Mouse (Mus musculus) hindbrain, embryonic 11.5 days (tissue): ENCODE results near the gene Dnajb8. TPM values are rescaled to one million over a fixed set of nuclear protein-coding genes. Genes with fewer than 3 reads are reported as not detected.
A peak's percentile ranks its signal among the peaks of the same experiment; 100 is the strongest.

ENCODE experiments used
- ATAC-seq: fragments of 200-750 bp; cut with Nextera tagmentation; 2 replicates; pipeline ENCODE4 v1.8.0; 2017; ENCODE audit warnings: mild to moderate bottlenecking, moderate TSS enrichment, moderate library complexity; ENCODE audit not compliant: low FRiP score
- DNase-seq: peaks from one replicate; pipeline ENCODE4 v3.0.0-alpha.2; 2015; ENCODE audit warnings: low spot score
- H3K27ac ChIP-seq: fragments of 300-500 bp; sonication (generic); 2 replicates; pipeline ENCODE4 v1.5.1; 2014; ENCODE audit warnings: mild to moderate bottlenecking, low read depth, low read length
- H3K27me3 ChIP-seq: fragments of 300-500 bp; sonication (generic); 2 replicates; pipeline ENCODE4 v1.6.1; 2014; ENCODE audit warnings: mild to moderate bottlenecking, low read length, moderate library complexity, mixed read lengths; ENCODE audit not compliant: control insufficient read depth, insufficient read depth
- H3K36me3 ChIP-seq: fragments of 300-500 bp; sonication (generic); 2 replicates; pipeline ENCODE4 v1.6.1; 2014; ENCODE audit warnings: mild to moderate bottlenecking, low read length, moderate library complexity, mixed read lengths; ENCODE audit not compliant: control insufficient read depth, insufficient read depth
- H3K4me1 ChIP-seq: fragments of 300-500 bp; sonication (generic); replicated peaks from 2 replicates; pipeline ENCODE4 v1.6.1; 2014; ENCODE audit warnings: low read length, mixed read lengths; ENCODE audit not compliant: control insufficient read depth, insufficient read depth
- H3K4me2 ChIP-seq: fragments of 300-500 bp; sonication (generic); replicated peaks from 2 replicates; pipeline ENCODE4 v1.6.1; 2014; ENCODE audit warnings: mild to moderate bottlenecking, low read depth, low read length
- H3K4me3 ChIP-seq: fragments of 300-500 bp; sonication (generic); 2 replicates; pipeline ENCODE4 v1.5.1; 2014; ENCODE audit warnings: low read depth, low read length
- H3K9ac ChIP-seq: fragments of 300-500 bp; sonication (generic); 2 replicates; pipeline ENCODE4 v1.6.1; 2014; ENCODE audit warnings: low read depth, low read length
- H3K9me3 ChIP-seq: fragments of 300-500 bp; sonication (generic); 2 replicates; pipeline ENCODE4 v1.6.1; 2016; ENCODE audit warnings: low read length; ENCODE audit not compliant: control insufficient read depth
- whole genome bisulfite sequencing: fragments of 180-500 bp; shearing (Covaris S2); extraction: QIAGEN DNeasy Blood & Tissue Kit; methylation state at CpG from one replicate; pipeline ENCODE4 v1.1.7; 2014; 5-methylcytosine and 5-hydroxymethylcytosine counted together
- polyA plus RNA-seq: library from polyadenylated mRNA; unstranded; fragments of >200 nt; fragmentation: Nextera tagmentation; extraction: Ambion mirVana; gene quantifications from 2 replicates; pipeline ENCODE4 v1.2.1, GENCODE M21; 2014

Gene Dnajb8
- polyA plus RNA-seq, result not detected in 2 replicates

- Histone ChIP-seq H3K9me3 (no peaks in the 10 kb centered on the region), H3K27me3 (no peaks in the 10 kb centered on the region), H3K4me3 (no peak within 1 kb of the TSS), H3K4me2 (no peak within 1 kb of the TSS), H3K27ac (no peak within 1 kb of the TSS), H3K36me3 (no peaks in the 10 kb centered on the region), H3K4me1 (no peaks in the 10 kb centered on the region), H3K9ac (no peak within 1 kb of the TSS)
- ATAC-seq (no peak), DNase-seq (no peak)
- WGBS, result 33% methylated on average over 10 of the region's 10 CpGs
Measured at GRCm38 (mm10) chr6:88221968-88222367, at the start of gene Dnajb8. Dnajb8 (plus strand) TSS chr6:88222268.

DNA sequence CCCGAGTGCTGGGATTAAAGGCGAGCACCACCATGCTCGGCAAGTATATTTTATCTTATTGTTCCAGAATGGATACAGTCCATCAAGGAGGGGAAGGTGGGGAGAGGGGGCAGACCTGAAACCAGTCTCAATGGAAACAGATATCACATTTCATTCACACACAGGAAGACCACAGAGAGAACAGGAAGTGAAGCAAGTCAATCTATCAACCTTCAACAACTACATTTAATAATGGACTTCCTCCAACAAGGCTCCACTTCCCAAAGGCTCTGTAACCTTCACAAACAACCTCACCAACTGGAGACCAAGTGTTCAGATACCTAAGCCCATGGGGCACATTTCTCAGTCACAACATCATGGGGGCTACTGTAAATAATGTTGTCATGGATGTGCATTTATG lies 47.9 kb upstream of the Dnajb8 start:
- ATAC-seq (no peak), DNase-seq (no peak)
- no peak overlapping the region for H3K27ac ChIP-seq
- 93% methylated on average over 3 of the region's 3 CpGs for WGBS
- no peak overlapping the region for H3K4me3 ChIP-seq
- H3K4me1 ChIP-seq, result no peaks in the 10 kb centered on the region
- no peak overlapping the region for H3K9ac ChIP-seq
- no peak overlapping the region for H3K4me2 ChIP-seq
- no peaks in the 10 kb centered on the region for H3K27me3 ChIP-seq
- H3K36me3 ChIP-seq, result no peaks in the 10 kb centered on the region
- no peaks in the 10 kb centered on the region for H3K9me3 ChIP-seq

- H3K4me3 ChIP-seq, result no peak overlapping the region
- no peaks in the 10 kb centered on the region for H3K4me1 ChIP-seq
- no peaks in the 10 kb centered on the region for H3K9me3 ChIP-seq
- H3K36me3 ChIP-seq, result no peaks in the 10 kb centered on the region
- no peaks in the 10 kb centered on the region for H3K27me3 ChIP-seq
- 87% methylated on average over 2 of the region's 2 CpGs for WGBS
- no peak overlapping the region for H3K4me2 ChIP-seq
- no peak overlapping the region for H3K9ac ChIP-seq
- DNase-seq (no peak), ATAC-seq (no peak)
- H3K27ac ChIP-seq, result no peak overlapping the region
Measured at GRCm38 (mm10) chr6:88174676-88175075, 47.4 kb upstream of the Dnajb8 start.

DNA sequence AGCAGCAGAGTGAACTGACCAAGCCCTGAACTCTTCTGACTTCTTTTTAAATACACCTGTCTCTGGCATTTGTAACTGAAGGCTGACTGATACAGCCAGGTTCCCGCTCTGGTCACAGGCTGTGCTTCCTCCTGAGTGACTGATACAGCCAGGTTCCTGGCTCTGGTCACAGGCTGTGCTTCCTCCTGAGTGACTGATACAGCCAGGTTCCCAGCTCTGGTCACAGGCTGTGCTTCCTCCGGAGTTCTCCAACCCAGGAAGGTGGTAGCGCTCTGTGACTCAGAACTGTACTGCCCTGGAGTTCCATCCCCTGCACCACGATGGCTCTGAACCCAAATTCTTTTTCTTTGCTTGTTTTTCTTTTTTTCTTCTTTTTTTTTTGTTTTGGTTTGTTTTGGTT lies 37.4 kb upstream of the Dnajb8 start:
- WGBS, result 75% methylated on average over 4 of the region's 4 CpGs
- no peak overlapping the region for H3K9ac ChIP-seq
- ATAC-seq, result no peak
- H3K27me3 ChIP-seq, result peaks cover 26% of the 10 kb centered on the region
- H3K36me3 ChIP-seq, result no peaks in the 10 kb centered on the region
- no peak overlapping the region for H3K4me3 ChIP-seq
- DNase-seq, result no peak
- no peaks in the 10 kb centered on the region for H3K4me1 ChIP-seq
- H3K4me2 ChIP-seq, result no peak overlapping the region
- no peak overlapping the region for H3K27ac ChIP-seq
- no peaks in the 10 kb centered on the region for H3K9me3 ChIP-seq

- Histone ChIP-seq H3K4me1 (peaks cover 5% of the 10 kb centered on the region), H3K9me3 (no peaks in the 10 kb centered on the region), H3K9ac (no peak overlapping the region), H3K4me3 (no peak overlapping the region), H3K4me2 (no peak overlapping the region), H3K36me3 (no peaks in the 10 kb centered on the region), H3K27ac (no peak overlapping the region), H3K27me3 (peaks cover 60% of the 10 kb centered on the region)
- ATAC-seq, result no peak
- 79% methylated on average over 6 of the region's 6 CpGs for WGBS
- DNase-seq, result no peak
Measured at GRCm38 (mm10) chr6:88188148-88188547, 33.9 kb upstream of the Dnajb8 start.

DNA sequence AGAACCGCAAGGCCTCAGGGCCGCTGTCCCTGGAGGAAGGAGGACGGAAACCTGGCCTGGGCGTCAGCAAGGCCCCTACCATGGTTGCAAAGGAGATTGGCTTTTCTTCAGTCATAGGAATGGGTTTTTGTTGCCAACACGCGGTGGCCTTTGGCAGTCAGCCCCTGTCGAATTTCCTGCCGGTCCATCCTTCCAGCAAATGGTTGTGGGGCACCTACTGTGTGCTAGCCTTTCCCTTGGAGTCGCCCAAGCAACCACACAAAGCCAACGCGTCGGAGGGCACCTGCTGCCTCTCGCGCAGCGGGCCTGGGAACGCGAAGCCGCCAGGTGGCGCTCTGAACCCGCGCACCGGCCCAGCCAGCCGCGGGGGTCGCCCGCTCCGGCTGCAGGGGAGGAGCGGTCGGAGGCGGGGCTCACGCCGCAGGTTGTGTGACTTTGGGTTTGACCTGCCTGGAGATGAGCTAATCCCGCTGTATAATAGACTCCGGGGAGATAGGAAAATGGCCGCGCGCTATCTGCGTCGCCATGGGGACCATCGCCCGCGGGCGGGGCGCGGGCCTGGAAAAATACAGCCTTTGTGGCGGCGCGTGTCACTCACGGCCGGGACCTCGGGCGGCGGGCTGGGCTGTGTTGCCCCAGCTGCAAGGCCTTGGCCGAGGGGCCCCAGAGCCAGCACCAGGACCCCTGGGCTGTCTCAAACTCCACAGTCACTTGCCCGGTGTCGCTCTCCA lies 32.6 kb upstream of the Dnajb8 start:
- Histone ChIP-seq H3K4me2 (peak overlapping the region; percentile 55), H3K27me3 (peaks cover 73% of the 10 kb centered on the region), H3K4me3 (peak overlapping the region; percentile 36), H3K27ac (no peak overlapping the region), H3K9ac (peak overlapping the region; percentile 44; the same call in 1 of the 2 replicates), H3K9me3 (no peaks in the 10 kb centered on the region), H3K4me1 (peaks cover 15% of the 10 kb centered on the region), H3K36me3 (no peaks in the 10 kb centered on the region)
- ATAC-seq, result peak; percentile 87
- DNase-seq, result peak; percentile 88
- 1% methylated on average over 56 of the region's 56 CpGs for WGBS

GRCm38 (mm10) chr6:88190043-88190309 lies 32.1 kb upstream of the Dnajb8 start:
- Histone ChIP-seq H3K27me3 (peaks cover 78% of the 10 kb centered on the region), H3K4me2 (peak overlapping the region; percentile 55), H3K9me3 (no peaks in the 10 kb centered on the region), H3K36me3 (no peaks in the 10 kb centered on the region), H3K4me1 (peaks cover 15% of the 10 kb centered on the region), H3K9ac (no peak overlapping the region), H3K4me3 (peak overlapping the region; percentile 36), H3K27ac (no peak overlapping the region)
- ATAC-seq (no peak), DNase-seq (no peak)
- under 1% methylated on average over 13 of the region's 13 CpGs for WGBS

DNA sequence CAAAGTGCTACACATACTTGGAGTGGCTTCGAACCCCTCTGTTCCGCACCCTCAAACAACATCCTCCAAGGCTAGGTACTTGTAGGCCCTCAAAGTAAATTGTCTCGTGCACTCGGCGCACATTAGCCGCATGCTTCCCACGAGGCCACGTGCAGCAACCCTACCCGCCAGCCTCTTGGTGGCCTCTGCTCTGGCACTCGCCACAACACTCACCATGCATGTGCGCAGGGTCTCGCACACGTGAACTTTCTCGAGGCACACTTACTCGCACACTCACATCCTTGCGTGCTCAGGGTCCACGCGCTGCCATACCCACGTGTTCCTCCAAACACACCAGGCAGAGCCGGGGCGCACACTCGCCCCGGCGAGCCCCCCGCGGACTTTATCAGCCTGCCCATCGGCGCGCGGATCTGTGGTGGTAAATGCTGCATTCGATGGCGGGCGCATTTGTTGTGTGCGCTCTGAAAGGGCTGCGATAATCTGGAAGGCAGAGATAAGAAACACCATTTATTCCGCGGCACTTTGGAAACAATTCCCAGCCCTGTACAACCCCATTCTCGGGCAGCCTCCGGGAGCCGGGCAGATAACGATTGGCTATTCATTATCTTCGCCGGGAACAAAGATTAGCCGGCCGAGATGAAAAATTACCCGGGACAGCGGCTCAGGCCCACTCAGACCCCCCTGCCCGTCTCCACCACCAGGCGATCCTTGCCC lies 31.6 kb upstream of the Dnajb8 start:
- Histone ChIP-seq H3K4me1 (peaks cover 15% of the 10 kb centered on the region), H3K27me3 (peaks cover 83% of the 10 kb centered on the region), H3K4me3 (no peak overlapping the region), H3K27ac (no peak overlapping the region), H3K4me2 (peak overlapping the region; percentile 55), H3K36me3 (no peaks in the 10 kb centered on the region), H3K9ac (no peak overlapping the region), H3K9me3 (no peaks in the 10 kb centered on the region)
- 1% methylated on average over 49 of the region's 49 CpGs for WGBS
- ATAC-seq, result peak; percentile 5; the same call in 1 of the 2 replicates
- peak; percentile 65 for DNase-seq

DNA sequence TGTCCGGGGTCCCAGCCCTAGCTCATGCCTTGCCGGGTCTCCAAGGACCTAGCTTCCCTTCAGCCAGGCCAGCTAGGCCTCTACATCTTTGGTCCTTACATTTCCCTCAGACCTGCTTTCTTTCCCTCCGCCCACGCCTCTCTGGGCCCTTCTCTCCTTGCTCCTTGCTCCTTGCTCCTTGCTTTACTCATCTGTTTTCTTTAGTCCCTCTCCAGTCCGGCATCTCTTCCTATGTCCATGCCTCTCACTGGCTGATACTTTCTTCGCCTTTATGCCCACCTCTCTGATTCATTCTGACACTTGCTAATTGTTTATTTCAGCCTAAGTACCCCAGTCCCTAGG lies 31.1 kb upstream of the Dnajb8 start:
- Histone ChIP-seq H3K36me3 (no peaks in the 10 kb centered on the region), H3K9ac (no peak overlapping the region), H3K9me3 (no peaks in the 10 kb centered on the region), H3K27ac (no peak overlapping the region), H3K4me1 (peaks cover 15% of the 10 kb centered on the region), H3K4me3 (no peak overlapping the region), H3K4me2 (no peak overlapping the region), H3K27me3 (peaks cover 89% of the 10 kb centered on the region)
- 10% methylated on average over 6 of the region's 6 CpGs for WGBS
- ATAC-seq, result no peak
- peak; percentile 57 for DNase-seq
